ENCODE assay signal across 14 mouse cellular contexts in the genomic region with DNA sequence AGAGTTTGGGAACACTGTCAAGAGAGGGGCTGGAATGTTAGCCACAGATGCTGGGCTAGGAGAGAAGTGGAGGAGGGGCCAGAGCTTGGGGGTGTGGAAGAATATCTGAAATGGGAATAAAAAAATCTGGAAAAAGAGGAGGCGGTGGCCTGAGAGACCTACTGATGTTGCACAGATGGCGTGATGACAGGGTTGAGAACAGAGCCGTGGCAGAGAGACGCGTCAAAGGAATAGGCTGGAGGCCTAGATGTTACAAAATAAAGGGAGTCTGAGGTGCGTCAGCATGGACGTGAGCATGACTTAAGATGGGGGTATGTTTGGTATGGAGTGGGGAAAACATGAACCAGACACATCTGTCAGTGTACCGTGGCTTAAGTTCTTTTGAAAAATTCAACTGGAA.
A peak's percentile ranks its signal among the peaks of the same experiment; 100 is the strongest.
DNase-seq lines count a peak whose midpoint lies in the region; ATAC-seq and TF ChIP-seq lines count a peak whose summit lies in the region.
"Had no signal": no experiment of that assay in that cellular context is flagged by ENCODE, and none has a peak within 500 bp of the region (broad histone marks: within the 10 kb centered on the region; RNA-seq: fewer than 3 reads in every experiment).

No protein-coding gene starts in this region.

- TF ChIP-seq POLR2A in liver, adult 2 months (IDR thresholded peaks at IDR 0.05; ENCODE audit: extremely low read depth, insufficient read depth, low read length), result no peak

- H3K4me1 ChIP-seq in liver, adult 2 months (ENCODE audit: control insufficient read depth, insufficient read depth, low read length), result no peaks in the 10 kb centered on the region
- H3K4me1 ChIP-seq in liver, embryonic 12.5 days, result 0 out of 2 replicates have a peak, but pooled peaks cover 3% of the 10 kb centered on the region
- H3K4me1 ChIP-seq in heart, embryonic 11.5 days (ENCODE audit: control insufficient read depth, insufficient read depth, low read length), result peaks cover 21% of the 10 kb centered on the region
- H3K4me1 ChIP-seq in stomach, postnatal 0 days (replicated peaks; ENCODE audit: control insufficient read depth, insufficient read depth), result no peaks in the 10 kb centered on the region
- H3K4me1 ChIP-seq in hindbrain, embryonic 13.5 days (replicated peaks), result 0 out of 2 replicates have a peak, but pooled peaks cover 14% of the 10 kb centered on the region
- H3K4me1 ChIP-seq: hindbrain, embryonic 12.5 days; limb, embryonic 15.5 days; neural tube, embryonic 12.5 days had no signal

- H3K9ac ChIP-seq in liver, adult 2 months (ENCODE audit: low read depth, low read length), result no peak overlapping the region
- H3K9ac ChIP-seq in liver, embryonic 12.5 days, result no peak overlapping the region
- H3K9ac ChIP-seq in heart, embryonic 11.5 days (ENCODE audit: low read depth, low read length), result no peak overlapping the region
- no peak overlapping the region for H3K9ac ChIP-seq in stomach, postnatal 0 days (ENCODE audit: low read length)
- H3K9ac ChIP-seq in hindbrain, embryonic 13.5 days, result no peak overlapping the region
- H3K9ac ChIP-seq: embryonic facial prominence, embryonic 12.5 days; hindbrain, embryonic 12.5 days; limb, embryonic 15.5 days; neural tube, embryonic 12.5 days had no signal

- H3K27me3 ChIP-seq in liver, adult 2 months (ENCODE audit: control insufficient read depth, insufficient read depth, low read length), result 0 out of 2 replicates have a peak, but pooled peaks cover 2% of the 10 kb centered on the region
- H3K27me3 ChIP-seq in liver, embryonic 12.5 days (replicated peaks), result no peaks in the 10 kb centered on the region
- no peaks in the 10 kb centered on the region for H3K27me3 ChIP-seq in heart, embryonic 11.5 days (ENCODE audit: control insufficient read depth, insufficient read depth, low read length)
- no peaks in the 10 kb centered on the region for H3K27me3 ChIP-seq in stomach, postnatal 0 days (ENCODE audit: control insufficient read depth, insufficient read depth, low read length)
- no peaks in the 10 kb centered on the region for H3K27me3 ChIP-seq in hindbrain, embryonic 13.5 days
- H3K27me3 ChIP-seq: embryonic facial prominence, embryonic 12.5 days; hindbrain, embryonic 12.5 days; limb, embryonic 15.5 days; neural tube, embryonic 12.5 days had no signal

- WGBS in liver, adult 2 months, result 89% methylated on average over 8 of the region's 8 CpGs
- 73% methylated on average over 8 of the region's 8 CpGs for WGBS in liver, embryonic 12.5 days (ENCODE audit: insufficient replicate concordance)
- WGBS in heart, embryonic 11.5 days (ENCODE audit: insufficient replicate concordance), result 32% methylated on average over 8 of the region's 8 CpGs
- 57% methylated on average over 8 of the region's 8 CpGs for WGBS in stomach, postnatal 0 days
- WGBS in hindbrain, embryonic 13.5 days, result 88% methylated on average over 8 of the region's 8 CpGs

- no peak overlapping the region for H3K4me3 ChIP-seq in liver, adult 2 months (ENCODE audit: insufficient read depth, low read depth, low read length)
- H3K4me3 ChIP-seq in liver, embryonic 12.5 days, result no peak overlapping the region
- H3K4me3 ChIP-seq in heart, embryonic 11.5 days (ENCODE audit: low read depth, low read length), result no peak overlapping the region
- H3K4me3 ChIP-seq in stomach, postnatal 0 days (ENCODE audit: low read depth, low read length), result no peak overlapping the region
- no peak overlapping the region for H3K4me3 ChIP-seq in hindbrain, embryonic 13.5 days
- H3K4me3 ChIP-seq: embryonic facial prominence, embryonic 12.5 days; hindbrain, embryonic 12.5 days; limb, embryonic 15.5 days; neural tube, embryonic 12.5 days had no signal

- no peak overlapping the region for H3K4me2 ChIP-seq in liver, embryonic 12.5 days
- H3K4me2 ChIP-seq in heart, embryonic 11.5 days, result peak overlapping the region; percentile 0; the same call in 1 of the 2 replicates
- no peak overlapping the region for H3K4me2 ChIP-seq in stomach, postnatal 0 days (replicated peaks; ENCODE audit: low read depth)
- no peak overlapping the region for H3K4me2 ChIP-seq in hindbrain, embryonic 13.5 days
- H3K4me2 ChIP-seq: embryonic facial prominence, embryonic 12.5 days; hindbrain, embryonic 12.5 days; limb, embryonic 15.5 days; midbrain, embryonic 11.5 days; neural tube, embryonic 12.5 days had no signal

- no peaks in the 10 kb centered on the region for H3K9me3 ChIP-seq in liver, embryonic 12.5 days (replicated peaks)
- no peaks in the 10 kb centered on the region for H3K9me3 ChIP-seq in heart, embryonic 11.5 days (replicated peaks; ENCODE audit: control insufficient read depth, low read length)
- no peaks in the 10 kb centered on the region for H3K9me3 ChIP-seq in stomach, postnatal 0 days (ENCODE audit: control insufficient read depth, low read length)
- H3K9me3 ChIP-seq in hindbrain, embryonic 13.5 days, result no peaks in the 10 kb centered on the region
- H3K9me3 ChIP-seq: embryonic facial prominence, embryonic 12.5 days; hindbrain, embryonic 12.5 days; limb, embryonic 15.5 days; neural tube, embryonic 12.5 days had no signal

- H3K27ac ChIP-seq in liver, adult 2 months (replicated peaks; ENCODE audit: insufficient read depth, low read depth, low read length), result no peak overlapping the region
- no peak overlapping the region for H3K27ac ChIP-seq in liver, embryonic 12.5 days
- H3K27ac ChIP-seq in heart, embryonic 11.5 days (ENCODE audit: low read depth, low read length), result peak overlapping the region; percentile 43
- no peak overlapping the region for H3K27ac ChIP-seq in stomach, postnatal 0 days (replicated peaks)
- no peak overlapping the region for H3K27ac ChIP-seq in hindbrain, embryonic 13.5 days
- H3K27ac ChIP-seq: embryonic facial prominence, embryonic 12.5 days; hindbrain, embryonic 12.5 days; limb, embryonic 15.5 days; neural tube, embryonic 12.5 days had no signal

- H3K36me3 ChIP-seq in liver, adult 2 months (ENCODE audit: control insufficient read depth, insufficient read depth, low read length), result no peaks in the 10 kb centered on the region
- H3K36me3 ChIP-seq in liver, embryonic 12.5 days, result no peaks in the 10 kb centered on the region
- H3K36me3 ChIP-seq in heart, embryonic 11.5 days (ENCODE audit: control insufficient read depth, insufficient read depth, low read length), result no peaks in the 10 kb centered on the region
- no peaks in the 10 kb centered on the region for H3K36me3 ChIP-seq in stomach, postnatal 0 days (ENCODE audit: control insufficient read depth, insufficient read depth, low read length)
- H3K36me3 ChIP-seq in hindbrain, embryonic 13.5 days, result peaks cover 12% of the 10 kb centered on the region
- H3K36me3 ChIP-seq: embryonic facial prominence, embryonic 12.5 days; limb, embryonic 15.5 days had no signal

- peak; percentile 5 for DNase-seq in liver, adult 2 months (ENCODE audit: extremely low read depth, low read depth, low spot score)
- DNase-seq in heart, postnatal 4 days, result peak; percentile 70
- no peak for DNase-seq in stomach, postnatal 0 days (ENCODE audit: low spot score)
- no peak for DNase-seq in spleen, postnatal 14 days (ENCODE audit: low spot score in 2 of 2)
- DNase-seq: cerebellum, adult 9-11 months; thymus, postnatal 36 days had no signal

- TF ChIP-seq CTCF in liver, adult 2 months (IDR thresholded peaks at IDR 0.05; ENCODE audit: low read depth, low read length), result no peak
- no peak for TF ChIP-seq CTCF in stomach, postnatal 0 days (IDR thresholded peaks at IDR 0.05; ENCODE audit: low read depth)

- H3K79me2 ChIP-seq in liver, adult 2 months (ENCODE audit: control insufficient read depth, insufficient read depth, low read length), result no peaks in the 10 kb centered on the region

- TF ChIP-seq EP300 in stomach, postnatal 0 days (optimal IDR thresholded peaks at IDR 0.05), result no peak

- ATAC-seq in liver, embryonic 12.5 days, result no peak
- peak; percentile 82 for ATAC-seq in heart, embryonic 11.5 days (replicated peaks; ENCODE audit: insufficient number of reproducible peaks, low FRiP score, low TSS enrichment)
- peak; percentile 38; the same call in 1 of the 2 replicates for ATAC-seq in stomach, postnatal 0 days (ENCODE audit: low FRiP score, low TSS enrichment)
- ATAC-seq in hindbrain, embryonic 13.5 days (ENCODE audit: low FRiP score), result no peak

Comparison
In these comparisons a context has a peak if more than half of its experiments do, and no peak if none do; other contexts are left out.
1. DNase-seq: peak in liver, adult 2 months (single experiment) and heart, postnatal 4 days (single experiment); none in stomach, postnatal 0 days (single experiment) and spleen, postnatal 14 days (0 of 2).
2. ATAC-seq: peak in heart, embryonic 11.5 days (single experiment) and stomach, postnatal 0 days (single experiment); none in liver, embryonic 12.5 days (single experiment) and hindbrain, embryonic 13.5 days (single experiment).